Mouse (Mus musculus) myocyte (in vitro differentiated cells): ENCODE data around the gene Ptprd.

Experiments used
- CEBPB ChIP-seq: IDR thresholded peaks from 2 replicates; pipeline ENCODE4 v1.6.1; 2011; ENCODE audit warnings: mild to moderate bottlenecking, moderate library complexity; ENCODE audit not compliant: poor library complexity, insufficient read depth, severe bottlenecking
- E2F4 ChIP-seq: IDR thresholded peaks from one replicate; pipeline ENCODE4 v1.6.1; 2011; ENCODE audit warnings: mild to moderate bottlenecking, control low read depth, moderate library complexity; ENCODE audit not compliant: insufficient read depth
- MAX ChIP-seq: IDR thresholded peaks from one replicate; pipeline ENCODE4 v1.6.1; 2011; ENCODE audit warnings: low read depth, mild to moderate bottlenecking, control low read depth
- MYOD1 ChIP-seq, 3 experiments: IDR thresholded peaks; one replicate each; pipeline ENCODE4 v1.6.1; 2011; ENCODE audit warnings: control low read depth in 2 of 3, low read depth in 2 of 3, mild to moderate bottlenecking in 2 of 3, moderate library complexity in 1 of 3; ENCODE audit not compliant: insufficient read length in 2 of 3, control insufficient read depth in 1 of 3
- POLR2A ChIP-seq: IDR thresholded peaks from one replicate; pipeline ENCODE4 v1.6.1; 2011; ENCODE audit warnings: low read depth, mild to moderate bottlenecking, control low read depth, moderate library complexity; ENCODE audit not compliant: insufficient read length
- POLR2AphosphoS2 ChIP-seq: IDR thresholded peaks from one replicate; pipeline ENCODE4 v1.6.1; 2011; ENCODE audit warnings: low read depth, control low read depth; ENCODE audit not compliant: insufficient read length
- SRF ChIP-seq: IDR thresholded peaks from one replicate; pipeline ENCODE4 v1.6.1; 2011; ENCODE audit warnings: low read depth; ENCODE audit not compliant: control insufficient read depth, insufficient read length
- TCF12 ChIP-seq: IDR thresholded peaks from one replicate; pipeline ENCODE4 v1.6.1; 2011; ENCODE audit warnings: mild to moderate bottlenecking, control low read depth; ENCODE audit not compliant: poor library complexity, insufficient read depth, severe bottlenecking
- TCF3 ChIP-seq: IDR thresholded peaks from one replicate; pipeline ENCODE4 v1.6.1; 2011; ENCODE audit warnings: low read depth, control low read depth; ENCODE audit not compliant: insufficient read length

- TF ChIP-seq POLR2A, result no peak
- TF ChIP-seq SRF, result no peak
- no peak for TF ChIP-seq MYOD1 (IDR thresholded peaks at IDR 0.05; ENCODE audit: control insufficient read depth in 1 of 3, insufficient read length in 2 of 3, low read depth in 2 of 3)
- no peak for TF ChIP-seq TCF12
- no peak for TF ChIP-seq E2F4
- TF ChIP-seq POLR2AphosphoS2, result no peak
- TF ChIP-seq MAX, result no peak
- no peak for TF ChIP-seq CEBPB
- no peak for TF ChIP-seq TCF3
These were observed 2258.3 kb downstream of the Ptprd start for GRCm38 (mm10) chr4:75953349-75954060.
